Mouse (Mus musculus): ENCODE measurements around the gene Arhgef12.
"Not testable (repeated sequence)": the region's sequence is repeated elsewhere in the genome, so short reads cannot be mapped to it uniquely, and the experiment has no call there.

The Arhgef12 gene

GRCm38 (mm10) chr9:42995298-42995697, 111.7 kb downstream of the Arhgef12 start:
- DNase-seq = no peak

GRCm38 (mm10) chr9:42994708-42995107, 112.3 kb downstream of the Arhgef12 start:
- no peak for DNase-seq

DNA sequence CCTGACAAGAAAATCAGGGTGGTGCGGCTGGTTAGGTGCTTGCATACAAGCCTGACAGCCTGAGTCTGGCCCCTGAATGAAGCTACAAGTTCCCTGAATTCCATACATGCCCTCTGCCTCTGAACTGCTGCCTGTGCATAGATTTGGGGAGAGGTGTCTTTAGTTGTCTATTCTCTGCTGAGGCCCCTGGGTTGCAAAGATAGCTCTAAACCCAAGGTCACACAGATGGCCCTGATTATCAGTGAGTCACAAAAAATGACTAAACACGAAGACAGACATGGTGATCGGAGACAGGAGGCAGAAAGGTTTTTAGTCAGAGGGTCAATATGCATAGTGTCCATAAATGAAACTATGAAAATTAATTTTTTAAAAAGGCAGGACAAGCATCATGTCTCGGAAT, 113.4 kb downstream of the Arhgef12 start:
- DNase-seq = no peak

- no peak for DNase-seq
These were observed 119.1 kb downstream of the Arhgef12 start for GRCm38 (mm10) chr9:42987988-42988387.

DNA sequence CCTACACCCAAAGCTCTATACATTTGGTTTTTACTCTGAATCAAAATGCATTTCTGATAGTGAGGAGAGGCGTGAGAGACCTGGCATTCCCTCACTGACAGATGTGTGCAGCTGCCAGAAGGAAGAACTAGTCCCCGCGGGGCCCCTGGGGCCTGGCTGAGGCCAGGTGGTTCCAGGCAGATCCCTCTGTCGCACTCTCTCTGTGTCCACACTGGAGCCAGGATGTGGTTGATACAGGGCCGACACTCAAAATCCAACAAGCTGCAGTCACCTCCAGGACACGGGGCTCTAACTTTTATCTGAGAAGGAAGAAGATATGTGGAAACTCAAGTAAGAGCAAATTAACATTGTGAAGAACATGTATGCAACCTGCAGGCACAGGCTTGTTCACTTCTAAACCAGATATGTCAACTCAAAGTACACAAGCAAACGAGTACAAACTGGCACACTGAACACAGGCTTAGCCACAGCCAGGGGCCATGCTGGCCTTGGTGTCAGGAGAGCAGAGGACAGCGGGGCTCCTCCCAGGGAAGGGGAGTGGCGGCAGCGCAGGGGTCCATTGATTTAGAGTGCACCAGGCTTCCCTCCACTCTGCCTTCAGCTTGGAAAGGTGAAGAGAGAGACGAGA, 138.0 kb downstream of the Arhgef12 start:
- DNase-seq = no peak

GRCm38 (mm10) chr9:42967731-42968130, 139.3 kb downstream of the Arhgef12 start:
- DNase-seq = peak; percentile 18

GRCm38 (mm10) chr9:42964809-42965208, 142.2 kb downstream of the Arhgef12 start:
- DNase-seq = not testable (repeated sequence)

- no peak for DNase-seq
These were observed 142.7 kb downstream of the Arhgef12 start for GRCm38 (mm10) chr9:42964366-42964765.

DNA sequence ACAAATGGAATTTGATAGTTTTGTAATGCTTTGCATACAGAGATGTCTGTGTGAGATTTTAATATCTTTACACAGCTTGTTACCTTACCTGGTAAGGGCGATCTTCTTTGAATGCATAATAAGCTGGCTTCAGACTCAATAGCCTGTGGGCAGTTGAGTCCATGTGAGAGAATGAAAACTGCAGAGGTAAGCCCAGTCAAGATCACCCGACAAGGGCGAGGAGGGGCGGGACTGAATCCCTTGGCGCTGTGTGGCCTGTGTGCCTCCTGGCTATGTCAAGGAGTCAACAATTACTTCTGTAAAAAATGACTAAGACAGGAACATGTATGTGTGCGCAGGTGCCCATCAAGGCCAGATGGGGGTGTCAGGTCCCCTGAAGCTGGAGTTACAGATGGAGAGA, 144.5 kb downstream of the Arhgef12 start:
- no peak for DNase-seq

DNA sequence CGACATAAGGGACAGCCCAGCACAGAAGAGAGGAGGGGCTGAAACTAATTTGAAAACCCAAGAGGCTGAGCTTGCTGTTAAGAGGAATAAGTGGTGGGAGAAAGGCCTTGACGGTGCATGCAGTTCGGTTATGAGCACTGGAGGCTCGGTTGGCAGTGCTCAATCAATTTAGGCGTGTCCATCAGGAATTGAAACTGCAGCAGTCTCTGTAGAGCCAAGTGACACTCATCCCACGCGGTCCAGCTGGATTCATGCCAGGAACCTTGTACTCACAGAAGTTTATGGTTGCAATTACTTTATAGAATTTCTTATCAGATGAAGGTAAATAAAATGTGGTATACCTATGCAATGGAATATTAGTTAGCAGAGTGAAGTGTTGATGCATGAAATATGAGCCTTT, 148.6 kb downstream of the Arhgef12 start:
- no peak for DNase-seq

DNA sequence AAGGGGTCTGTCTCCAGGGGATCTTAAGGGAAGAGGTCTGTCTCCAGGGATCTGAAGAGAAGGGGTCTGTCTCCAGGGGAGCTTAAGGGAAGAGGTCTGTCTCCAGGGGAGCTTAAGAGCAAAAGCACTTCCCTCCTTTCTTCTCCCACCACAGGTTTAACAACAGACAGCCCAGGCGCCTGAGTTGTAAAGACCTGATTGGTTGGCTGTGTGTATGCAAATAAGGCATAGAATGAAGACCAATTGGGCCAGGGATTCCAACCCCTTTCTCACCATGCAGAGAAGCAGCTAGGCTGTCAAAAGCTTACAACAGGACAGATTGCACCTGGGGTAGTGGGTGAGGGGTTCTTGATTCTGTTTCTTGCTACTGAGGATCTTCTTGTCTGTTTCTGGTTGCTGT, 158.7 kb downstream of the Arhgef12 start:
- DNase-seq = no peak

DNA sequence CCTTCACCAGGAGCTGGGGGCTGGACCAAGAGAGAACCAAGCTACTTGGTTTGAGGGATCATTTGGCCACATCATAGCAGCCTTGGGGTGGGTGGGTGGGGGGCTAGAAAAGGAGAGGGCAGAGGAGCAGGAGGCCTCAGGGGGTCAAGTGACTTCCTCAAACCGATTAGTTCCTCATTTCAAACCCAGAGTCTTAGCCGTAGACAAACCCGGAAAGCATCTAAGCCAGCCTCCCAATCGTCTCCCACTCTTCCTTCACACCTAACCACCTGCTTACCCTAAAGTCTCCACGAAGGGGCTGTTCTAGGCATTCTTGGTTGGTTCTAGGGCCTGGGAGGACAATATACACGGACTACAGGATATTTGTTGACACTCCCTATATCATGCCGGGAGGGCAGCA, 161.9 kb downstream of the Arhgef12 start:
- DNase-seq = no peak

DNA sequence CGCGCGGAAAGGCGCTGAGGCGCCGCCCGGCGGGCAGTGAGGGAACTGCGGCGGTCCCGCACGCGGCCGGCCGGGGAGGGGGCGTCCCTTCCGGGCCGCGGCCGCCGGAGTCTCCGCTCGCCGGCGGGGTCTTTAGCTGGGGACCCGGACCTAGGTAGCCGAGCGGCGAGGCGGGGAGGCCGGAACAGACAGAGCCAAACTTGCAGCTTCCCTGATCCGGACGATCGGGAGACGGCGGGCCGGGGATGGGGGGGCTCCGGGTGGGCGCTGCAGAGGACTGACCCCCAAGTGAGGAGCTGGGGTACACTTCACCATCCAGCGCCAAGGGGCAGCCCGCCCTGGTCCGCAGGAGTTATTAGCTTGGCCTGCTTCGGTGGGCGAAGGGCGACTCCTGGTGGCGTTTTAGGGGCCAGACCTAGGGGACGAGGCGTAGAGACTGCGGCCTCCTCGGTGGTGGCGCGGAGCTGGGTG, 162.5 kb downstream of the Arhgef12 start:
- DNase-seq = peak; percentile 68

- DNase-seq = peak; percentile 9
These were observed 163.1 kb downstream of the Arhgef12 start, which contains the start of gene Grik4 for GRCm38 (mm10) chr9:42943781-42944535. Gene Grik4 (minus strand): TSS chr9:42944493.

DNA sequence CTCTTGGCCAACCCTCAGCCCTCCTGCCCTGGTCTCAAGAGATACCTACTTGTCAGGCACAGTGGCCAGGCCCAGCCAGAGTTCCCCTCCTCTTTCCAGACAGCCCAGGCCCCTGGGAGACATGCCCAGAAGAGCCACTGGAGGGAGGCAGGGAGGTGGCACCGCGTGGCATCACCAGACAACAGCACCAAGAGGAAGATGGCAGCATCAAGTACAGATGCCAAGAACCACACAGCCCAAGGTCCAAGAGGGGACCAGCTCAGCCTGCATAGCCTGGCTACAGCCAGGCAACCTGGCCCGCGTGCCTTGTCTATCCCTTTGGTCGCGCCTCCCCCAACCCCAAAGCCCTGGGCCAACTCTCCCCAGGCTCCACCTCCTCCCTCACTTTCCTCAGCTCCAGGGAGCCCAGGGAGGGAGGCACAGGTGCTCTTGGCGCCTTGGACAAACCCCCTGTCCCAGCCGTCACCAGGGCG, 163.9 kb downstream of the Arhgef12 start:
- DNase-seq = peak; percentile 26

DNA sequence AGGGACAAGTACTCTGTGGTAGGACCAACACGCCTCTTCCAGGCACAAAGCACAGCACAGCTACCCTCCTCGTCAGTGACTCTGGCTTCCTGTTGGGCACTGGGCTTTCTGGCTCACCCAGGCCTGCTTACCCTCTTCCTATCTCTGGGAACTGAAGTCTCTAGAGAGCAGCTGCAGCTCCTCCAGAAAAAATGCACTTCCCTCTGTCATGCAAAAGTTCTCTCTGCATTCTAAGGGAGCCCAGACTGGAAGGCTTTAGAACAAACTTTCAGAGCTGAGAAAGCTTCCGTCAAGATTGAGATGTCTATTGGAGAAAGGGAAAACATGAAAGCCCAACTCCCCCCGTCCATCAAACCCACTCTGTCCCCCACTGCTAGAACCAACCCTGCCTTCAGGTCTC, 164.9 kb downstream of the Arhgef12 start:
- DNase-seq = no peak

GRCm38 (mm10) chr9:42932146-42932545, 174.9 kb downstream of the Arhgef12 start:
- no peak for DNase-seq

DNA sequence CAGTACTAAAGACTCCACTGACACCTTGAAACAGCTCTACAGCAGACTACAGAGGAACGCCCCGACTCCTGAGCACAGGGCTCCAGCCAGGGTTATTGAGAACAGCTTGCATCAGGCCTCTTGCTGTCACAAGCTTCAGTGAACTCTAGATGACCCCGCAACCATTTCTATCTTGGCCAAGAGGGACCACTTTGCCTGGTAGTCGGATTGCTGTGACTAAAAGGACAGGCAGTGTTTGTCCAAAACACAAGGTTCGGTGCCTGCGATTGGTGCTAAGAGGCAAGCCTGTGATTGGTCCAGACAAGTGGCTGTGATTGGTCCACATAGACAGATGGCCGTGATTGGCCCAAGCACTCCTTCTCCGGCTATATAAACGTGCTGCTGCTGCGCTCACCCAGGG, 179.5 kb downstream of the Arhgef12 start:
- no peak for DNase-seq

DNA sequence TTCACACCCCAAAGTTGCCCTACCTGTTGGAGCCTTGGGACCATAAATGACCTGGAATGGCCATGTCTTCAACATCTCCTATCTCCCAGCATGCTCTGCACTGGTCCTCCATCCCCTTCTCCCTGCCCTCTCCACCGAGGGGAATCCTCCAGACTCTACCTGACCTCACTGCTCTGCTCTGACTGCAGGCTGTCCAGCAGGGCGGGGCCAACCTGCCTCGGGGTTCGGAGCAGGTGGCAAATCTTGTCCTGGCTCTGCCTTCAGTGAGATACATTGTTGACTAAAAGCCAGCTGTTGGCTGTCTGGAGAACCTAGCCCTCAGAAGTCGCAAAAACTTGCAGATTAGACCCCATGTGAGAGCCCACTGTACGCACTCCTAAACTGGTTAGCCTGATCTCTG, 180.5 kb downstream of the Arhgef12 start:
- DNase-seq = no peak

DNA sequence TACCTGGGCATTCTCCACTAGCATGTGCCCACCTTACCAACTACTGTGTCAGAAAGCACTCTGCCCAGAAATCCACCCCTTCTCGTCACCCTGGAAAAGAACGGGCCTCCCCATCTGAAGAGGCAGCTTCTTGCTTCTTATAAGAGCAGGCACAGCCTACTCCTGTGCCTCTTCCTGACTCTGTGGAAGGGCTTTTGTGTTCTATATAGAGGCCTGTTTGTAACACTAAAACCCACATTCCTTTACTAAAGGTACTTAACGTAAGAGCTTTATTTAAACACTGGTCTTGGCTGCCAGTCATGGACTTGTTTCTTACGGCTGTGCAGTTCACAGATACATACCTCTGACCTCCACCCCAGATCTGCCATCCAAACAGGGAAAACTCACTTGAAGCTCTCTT, 185.2 kb downstream of the Arhgef12 start:
- DNase-seq = no peak

- no peak for DNase-seq
These were observed 186.8 kb downstream of the Arhgef12 start for GRCm38 (mm10) chr9:42920190-42920589.

DNA sequence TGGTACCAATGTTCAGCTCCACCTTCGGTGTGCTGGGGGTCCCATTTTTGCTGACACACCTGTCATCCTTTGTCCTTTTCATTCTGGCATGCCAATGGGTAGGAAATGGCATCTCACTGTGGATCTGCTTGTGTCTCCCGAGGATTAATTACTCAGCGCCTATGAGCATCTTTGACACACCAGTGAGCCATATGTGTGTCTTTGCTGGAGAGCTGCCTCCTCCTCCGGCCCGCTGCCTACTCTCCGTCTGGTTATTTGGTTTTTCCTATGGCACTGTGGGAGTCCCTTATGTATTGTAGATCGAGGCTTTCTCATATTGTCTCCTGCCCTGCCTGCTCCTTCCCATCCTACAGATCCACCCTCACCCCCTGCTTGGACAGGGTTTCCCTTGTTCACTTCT, 189.1 kb downstream of the Arhgef12 start:
- DNase-seq = no peak

All from cerebellum, adult 11-12 months (tissue).